Mouse (Mus musculus) neutrophil, adult 5-6 weeks (primary cell): ENCODE measurements at regions not wholly inside any gene's neighbourhood (a gene's known extent, or its start where the extent isn't known, plus 50 kb on each side); places are given as distances from the start of the nearest gene placed in this dataset.
"Not testable (repeated sequence)": the region's sequence is repeated elsewhere in the genome, so short reads cannot be mapped to it uniquely, and the experiment has no call there.

Experiments
- ATAC-seq: fragments of 151-379, 151-347 bp; 2 replicates; pipeline ENCODE4 v1.8.0; 2017; ENCODE audit warnings: mild to moderate bottlenecking, moderate TSS enrichment; ENCODE audit not compliant: insufficient number of reproducible peaks, poor library complexity, low FRiP score, severe bottlenecking; ENCODE audit errors: extremely low read depth

- ATAC-seq, result no peak
Measured at GRCm38 (mm10) chr15:93189266-93189855, 85.6 kb downstream of the Gxylt1 start.

GRCm38 (mm10) chr15:93176221-93176620, 98.8 kb downstream of the Gxylt1 start:
- ATAC-seq, result no peak

GRCm38 (mm10) chr15:93168784-93169183, 106.2 kb downstream of the Gxylt1 start:
- no peak for ATAC-seq

GRCm38 (mm10) chr15:93167451-93167850, 107.5 kb downstream of the Gxylt1 start:
- no peak for ATAC-seq

- no peak for ATAC-seq
Measured at GRCm38 (mm10) chr15:93161924-93162910, 112.8 kb downstream of the Gxylt1 start.

- no peak for ATAC-seq
Measured at GRCm38 (mm10) chr15:93161329-93161728, 113.7 kb downstream of the Gxylt1 start.

- ATAC-seq, result no peak
Measured at GRCm38 (mm10) chr15:93155756-93156155, 119.2 kb downstream of the Gxylt1 start.

GRCm38 (mm10) chr15:93154022-93154421, 121.0 kb downstream of the Gxylt1 start:
- ATAC-seq, result no peak

- ATAC-seq, result no peak
Measured at GRCm38 (mm10) chr15:93144899-93145298, 130.1 kb downstream of the Gxylt1 start.

GRCm38 (mm10) chr15:93144264-93144663, 130.7 kb downstream of the Gxylt1 start:
- ATAC-seq, result no peak

- no peak for ATAC-seq
Measured at GRCm38 (mm10) chr15:93133379-93133778, 141.6 kb downstream of the Gxylt1 start.

GRCm38 (mm10) chr15:93131056-93131455, 143.9 kb downstream of the Gxylt1 start:
- no peak for ATAC-seq

- no peak for ATAC-seq
Measured at GRCm38 (mm10) chr15:93125261-93125660, 149.7 kb downstream of the Gxylt1 start.

GRCm38 (mm10) chr15:93121156-93121555, 153.8 kb downstream of the Gxylt1 start:
- ATAC-seq, result no peak

- not testable (repeated sequence) for ATAC-seq
Measured at GRCm38 (mm10) chr15:93117806-93118205, 157.2 kb downstream of the Gxylt1 start.

- ATAC-seq, result no peak
Measured at GRCm38 (mm10) chr15:93115674-93116102, 159.3 kb downstream of the Gxylt1 start.

GRCm38 (mm10) chr15:93104936-93105335, 170.0 kb downstream of the Gxylt1 start:
- no peak for ATAC-seq

GRCm38 (mm10) chr15:93103426-93103825, 171.6 kb downstream of the Gxylt1 start:
- ATAC-seq, result no peak

- no peak for ATAC-seq
Measured at GRCm38 (mm10) chr15:93101881-93102280, 173.1 kb downstream of the Gxylt1 start.

GRCm38 (mm10) chr15:93100837-93101236, 174.1 kb downstream of the Gxylt1 start:
- ATAC-seq, result no peak
